Mouse (Mus musculus): ENCODE measurements around the gene Gm20532. TPM values are rescaled to one million over a fixed set of nuclear protein-coding genes. Genes with fewer than 3 reads are reported as not detected.
A peak's percentile ranks its signal among the peaks of the same experiment; 100 is the strongest.

Gm20532 gene
- polyA plus RNA-seq, 1 experiment from 2014 or later: not detected

GRCm38 (mm10) chr2:26597810-26598209 is 11.4 kb downstream of the Gm20532 start:
- no peak for ATAC-seq (ENCODE audit: insufficient number of reproducible peaks, insufficient read depth, low FRiP score, low TSS enrichment, low read depth)
- 95% methylated on average over 2 of the region's 2 CpGs for WGBS

GRCm38 (mm10) chr2:26598462-26598861 is 12.0 kb downstream of the Gm20532 start:
- peaks cover 24% of the 10 kb centered on the region for H3K36me3 ChIP-seq
- no peak overlapping the region for H3K4me3 ChIP-seq
- peaks cover 18% of the 10 kb centered on the region for H3K4me1 ChIP-seq
- 52% methylated on average over 3 of the region's 3 CpGs for WGBS
- 0 out of 2 replicates have a peak overlapping the region, but pooled peaks have one; percentile 19 for H3K27ac ChIP-seq
- no peak for ATAC-seq (ENCODE audit: insufficient number of reproducible peaks, insufficient read depth, low FRiP score, low TSS enrichment, low read depth)
- no peak overlapping the region for H3K9ac ChIP-seq
- H3K27me3 ChIP-seq: no peaks in the 10 kb centered on the region; the same call in 1 of the 2 replicates
- no peaks in the 10 kb centered on the region for H3K9me3 ChIP-seq
- no peak overlapping the region for H3K4me2 ChIP-seq

More at GRCm38 (mm10) chr2:26597810-26598209, 11.4 kb downstream of the Gm20532 start:
- Histone ChIP-seq H3K27me3 (no peaks in the 10 kb centered on the region; the same call in 1 of the 2 replicates), H3K9ac (no peak overlapping the region), H3K4me3 (no peak overlapping the region), H3K4me1 (peaks cover 12% of the 10 kb centered on the region), H3K9me3 (no peaks in the 10 kb centered on the region), H3K27ac (0 out of 2 replicates have a peak overlapping the region, but pooled peaks have one; percentile 19), H3K36me3 (peaks cover 30% of the 10 kb centered on the region), H3K4me2 (no peak overlapping the region)

GRCm38 (mm10) chr2:26599965-26600364 is 13.5 kb downstream of the Gm20532 start:
- WGBS: 87% methylated on average over 4 of the region's 4 CpGs
- Histone ChIP-seq H3K4me3 (no peak overlapping the region), H3K4me2 (no peak overlapping the region), H3K27ac (no peak overlapping the region), H3K9ac (no peak overlapping the region), H3K4me1 (peaks cover 24% of the 10 kb centered on the region), H3K27me3 (no peaks in the 10 kb centered on the region; the same call in 1 of the 2 replicates), H3K9me3 (no peaks in the 10 kb centered on the region), H3K36me3 (peaks cover 15% of the 10 kb centered on the region)
- no peak for ATAC-seq (ENCODE audit: insufficient number of reproducible peaks, insufficient read depth, low FRiP score, low TSS enrichment, low read depth)

- no peak overlapping the region for H3K9ac ChIP-seq
- H3K4me3 ChIP-seq: no peak overlapping the region
- peaks cover 24% of the 10 kb centered on the region for H3K4me1 ChIP-seq
- H3K27ac ChIP-seq: no peak overlapping the region
- H3K9me3 ChIP-seq: no peaks in the 10 kb centered on the region
- 75% methylated on average over 2 of the region's 2 CpGs for WGBS
- H3K27me3 ChIP-seq: no peaks in the 10 kb centered on the region; the same call in 1 of the 2 replicates
- peaks cover 9% of the 10 kb centered on the region for H3K36me3 ChIP-seq
- H3K4me2 ChIP-seq: no peak overlapping the region
- ATAC-seq (ENCODE audit: insufficient number of reproducible peaks, insufficient read depth, low FRiP score, low TSS enrichment, low read depth): no peak
Measured at GRCm38 (mm10) chr2:26600664-26601063, 14.2 kb downstream of the Gm20532 start.

GRCm38 (mm10) chr2:26601595-26601994 is 15.2 kb downstream of the Gm20532 start:
- no peak overlapping the region for H3K27ac ChIP-seq
- H3K9ac ChIP-seq: no peak overlapping the region
- WGBS: 96% methylated on average over 1 of the region's 1 CpGs
- peaks cover 3% of the 10 kb centered on the region; the same call in 1 of the 2 replicates for H3K36me3 ChIP-seq
- no peaks in the 10 kb centered on the region for H3K9me3 ChIP-seq
- H3K4me1 ChIP-seq: peaks cover 27% of the 10 kb centered on the region
- no peak for ATAC-seq (ENCODE audit: insufficient number of reproducible peaks, insufficient read depth, low FRiP score, low TSS enrichment, low read depth)
- no peaks in the 10 kb centered on the region; the same call in 1 of the 2 replicates for H3K27me3 ChIP-seq
- H3K4me3 ChIP-seq: no peak overlapping the region
- no peak overlapping the region for H3K4me2 ChIP-seq

- Histone ChIP-seq H3K9me3 (no peaks in the 10 kb centered on the region), H3K27me3 (no peaks in the 10 kb centered on the region; the same call in 1 of the 2 replicates), H3K4me2 (peak overlapping the region; percentile 85), H3K4me1 (peaks cover 34% of the 10 kb centered on the region), H3K36me3 (no peaks in the 10 kb centered on the region), H3K9ac (peak overlapping the region; percentile 85), H3K27ac (no peak overlapping the region), H3K4me3 (peak overlapping the region; percentile 69)
- 87% methylated on average over 5 of the region's 5 CpGs for WGBS
- no peak for ATAC-seq (ENCODE audit: insufficient number of reproducible peaks, insufficient read depth, low FRiP score, low TSS enrichment, low read depth)
Measured at GRCm38 (mm10) chr2:26602631-26603030, 16.2 kb downstream of the Gm20532 start.

- Histone ChIP-seq H3K4me1 (peaks cover 32% of the 10 kb centered on the region), H3K9ac (peak overlapping the region; percentile 85), H3K27me3 (no peaks in the 10 kb centered on the region; the same call in 1 of the 2 replicates), H3K36me3 (no peaks in the 10 kb centered on the region), H3K4me3 (peak overlapping the region; percentile 69), H3K27ac (no peak overlapping the region), H3K4me2 (peak overlapping the region; percentile 85), H3K9me3 (no peaks in the 10 kb centered on the region)
- ATAC-seq (ENCODE audit: insufficient number of reproducible peaks, insufficient read depth, low FRiP score, low TSS enrichment, low read depth): no peak
- WGBS: 22% methylated on average over 6 of the region's 6 CpGs
Measured at GRCm38 (mm10) chr2:26603159-26603558, 16.7 kb downstream of the Gm20532 start.

- H3K4me3 ChIP-seq: peak within 1 kb of the TSS; percentile 69
- H3K27ac ChIP-seq: peak within 1 kb of the TSS; percentile 80
- H3K4me1 ChIP-seq: peaks cover 26% of the 10 kb centered on the region
- no peaks in the 10 kb centered on the region; the same call in 1 of the 2 replicates for H3K27me3 ChIP-seq
- H3K4me2 ChIP-seq: peak within 1 kb of the TSS; percentile 85
- peak within 1 kb of the TSS; percentile 85 for H3K9ac ChIP-seq
- no peaks in the 10 kb centered on the region for H3K36me3 ChIP-seq
- peak; percentile 73 for ATAC-seq (ENCODE audit: insufficient number of reproducible peaks, insufficient read depth, low FRiP score, low TSS enrichment, low read depth)
- under 1% methylated on average over 101 of the region's 103 CpGs for WGBS
- no peaks in the 10 kb centered on the region for H3K9me3 ChIP-seq
Measured at GRCm38 (mm10) chr2:26603720-26604671, 17.6 kb downstream of the Gm20532 start, which contains the start of gene Agpat2. Gene Agpat2, minus strand, starts transcription at chr2:26604417.

- no peak for ATAC-seq (ENCODE audit: insufficient number of reproducible peaks, insufficient read depth, low FRiP score, low TSS enrichment, low read depth)
- no peak overlapping the region for H3K4me2 ChIP-seq
- H3K27ac ChIP-seq: no peak overlapping the region
- no peak overlapping the region for H3K9ac ChIP-seq
- no peaks in the 10 kb centered on the region for H3K36me3 ChIP-seq
- no peaks in the 10 kb centered on the region for H3K9me3 ChIP-seq
- WGBS: 80% methylated on average over 8 of the region's 8 CpGs
- peaks cover 31% of the 10 kb centered on the region for H3K4me1 ChIP-seq
- no peaks in the 10 kb centered on the region; the same call in 1 of the 2 replicates for H3K27me3 ChIP-seq
- H3K4me3 ChIP-seq: no peak overlapping the region
Measured at GRCm38 (mm10) chr2:26605331-26605730, 18.9 kb downstream of the Gm20532 start.

- no peak overlapping the region for H3K9ac ChIP-seq
- no peaks in the 10 kb centered on the region for H3K9me3 ChIP-seq
- 77% methylated on average over 3 of the region's 3 CpGs for WGBS
- no peak overlapping the region for H3K4me2 ChIP-seq
- H3K27me3 ChIP-seq: no peaks in the 10 kb centered on the region; the same call in 1 of the 2 replicates
- no peak for ATAC-seq (ENCODE audit: insufficient number of reproducible peaks, insufficient read depth, low FRiP score, low TSS enrichment, low read depth)
- H3K4me1 ChIP-seq: peaks cover 31% of the 10 kb centered on the region
- H3K36me3 ChIP-seq: no peaks in the 10 kb centered on the region
- H3K4me3 ChIP-seq: no peak overlapping the region
- H3K27ac ChIP-seq: no peak overlapping the region
Measured at GRCm38 (mm10) chr2:26606579-26606978, 20.1 kb downstream of the Gm20532 start.

- Histone ChIP-seq H3K27ac (no peak overlapping the region), H3K9me3 (no peaks in the 10 kb centered on the region), H3K27me3 (no peaks in the 10 kb centered on the region; the same call in 1 of the 2 replicates), H3K4me2 (no peak overlapping the region), H3K36me3 (no peaks in the 10 kb centered on the region), H3K4me3 (no peak overlapping the region), H3K4me1 (peaks cover 31% of the 10 kb centered on the region), H3K9ac (0 out of 2 replicates have a peak overlapping the region, but pooled peaks have one; percentile 0)
- WGBS: 58% methylated on average over 6 of the region's 6 CpGs
- no peak for ATAC-seq (ENCODE audit: insufficient number of reproducible peaks, insufficient read depth, low FRiP score, low TSS enrichment, low read depth)
Measured at GRCm38 (mm10) chr2:26607056-26607910, 20.8 kb downstream of the Gm20532 start.
